Mouse (Mus musculus) lung, postnatal 0 days (tissue): ENCODE measurements around the gene Rcvrn. TPM values are rescaled to one million over a fixed set of nuclear protein-coding genes. Genes with fewer than 3 reads are reported as not detected.

Experiments
- ATAC-seq: fragments of 200-750 bp; cut with Nextera tagmentation; 2 replicates; pipeline ENCODE4 v1.8.0; 2017; ENCODE audit warnings: moderate library complexity
- DNase-seq: peaks from one replicate; pipeline ENCODE4 v3.0.0-alpha.2; 2016; ENCODE audit warnings: low spot score
- H3K27ac ChIP-seq: fragments of 300-500 bp; sonication (generic); 2 replicates; pipeline ENCODE4 v1.5.1; 2014; ENCODE audit warnings: antibody characterized with exemption, mild to moderate bottlenecking, low read length, mixed read lengths
- H3K27me3 ChIP-seq: fragments of 300-500 bp; sonication (generic); replicated peaks from 2 replicates; pipeline ENCODE4 v1.6.1; 2014; ENCODE audit warnings: low read length, mixed read lengths; ENCODE audit not compliant: insufficient read depth
- H3K36me3 ChIP-seq: fragments of 300-500 bp; sonication (generic); 2 replicates; pipeline ENCODE4 v1.6.1; 2014; ENCODE audit warnings: low read length, mixed read lengths; ENCODE audit not compliant: insufficient read depth
- H3K4me1 ChIP-seq: fragments of 300-500 bp; sonication (generic); 2 replicates; pipeline ENCODE4 v1.6.1; 2014; ENCODE audit warnings: antibody characterized with exemption, low read depth, low read length, mixed read lengths; ENCODE audit not compliant: insufficient read depth
- H3K4me2 ChIP-seq: fragments of 300-500 bp; sonication (generic); replicated peaks from 2 replicates; pipeline ENCODE4 v1.6.1; 2014; ENCODE audit warnings: low read depth, mild to moderate bottlenecking, low read length, moderate library complexity, mixed read lengths
- H3K4me3 ChIP-seq: fragments of 300-500 bp; sonication (generic); 2 replicates; pipeline ENCODE4 v1.5.1; 2014; ENCODE audit warnings: low read depth, low read length
- H3K9ac ChIP-seq: fragments of 300-500 bp; sonication (generic); replicated peaks from 2 replicates; pipeline ENCODE4 v1.6.1; 2014; ENCODE audit warnings: low read depth, mild to moderate bottlenecking
- H3K9me3 ChIP-seq: fragments of 300-500 bp; sonication (generic); 2 replicates; pipeline ENCODE4 v1.6.1; 2016; ENCODE audit warnings: low read length, mixed read lengths
- CTCF ChIP-seq: IDR thresholded peaks from 2 replicates; pipeline ENCODE4 v1.5.1; 2016; ENCODE audit warnings: antibody characterized with exemption, mild to moderate bottlenecking
- EP300 ChIP-seq: IDR thresholded peaks from 2 replicates; pipeline ENCODE4 v1.6.1; 2016; ENCODE audit warnings: antibody characterized with exemption, mild to moderate bottlenecking, control low read depth
- WGBS: fragments of 180-500 bp; shearing (Covaris S2); extraction: QIAGEN DNeasy Blood & Tissue Kit; methylation state at CpG from one replicate; pipeline ENCODE4 v1.1.7; 2014; 5-methylcytosine and 5-hydroxymethylcytosine counted together
- polyA plus RNA-seq: library from polyadenylated mRNA; unstranded; fragments of >200 nt; fragmentation: Nextera tagmentation; extraction: Ambion mirVana; gene quantifications from 2 replicates; pipeline ENCODE4 v1.2.1, GENCODE M21; 2015

The Rcvrn gene
- polyA plus RNA-seq, 1 experiment from 2014 or later = not detected

DNA sequence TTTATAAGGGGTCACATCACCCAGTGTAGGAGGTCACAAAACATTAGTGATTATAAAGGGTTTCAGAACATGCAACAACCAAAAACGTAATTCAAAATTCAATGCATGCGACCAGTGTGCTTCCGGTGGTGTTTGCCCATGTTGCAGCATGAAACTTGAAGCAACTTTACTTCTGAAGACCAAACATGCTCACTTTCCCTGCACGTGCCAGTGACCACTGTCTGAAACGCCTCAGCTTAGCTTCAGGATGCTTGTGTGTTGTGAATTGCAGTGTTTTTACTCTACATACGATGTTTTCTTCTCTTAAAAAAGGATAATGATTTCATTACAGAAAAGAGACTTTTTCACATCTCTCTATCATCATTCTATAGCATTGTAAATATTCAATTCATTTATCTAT, 43.2 kb downstream of the Rcvrn start:
- TF ChIP-seq EP300 (no peak), CTCF (no peak)
- ATAC-seq (no peak), DNase-seq (no peak)
- Histone ChIP-seq H3K9ac (no peak overlapping the region), H3K4me1 (no peaks in the 10 kb centered on the region), H3K9me3 (no peaks in the 10 kb centered on the region), H3K4me3 (no peak overlapping the region), H3K27me3 (no peaks in the 10 kb centered on the region), H3K4me2 (no peak overlapping the region), H3K27ac (no peak overlapping the region), H3K36me3 (no peaks in the 10 kb centered on the region)
- WGBS = 74% methylated on average over 6 of the region's 6 CpGs

DNA sequence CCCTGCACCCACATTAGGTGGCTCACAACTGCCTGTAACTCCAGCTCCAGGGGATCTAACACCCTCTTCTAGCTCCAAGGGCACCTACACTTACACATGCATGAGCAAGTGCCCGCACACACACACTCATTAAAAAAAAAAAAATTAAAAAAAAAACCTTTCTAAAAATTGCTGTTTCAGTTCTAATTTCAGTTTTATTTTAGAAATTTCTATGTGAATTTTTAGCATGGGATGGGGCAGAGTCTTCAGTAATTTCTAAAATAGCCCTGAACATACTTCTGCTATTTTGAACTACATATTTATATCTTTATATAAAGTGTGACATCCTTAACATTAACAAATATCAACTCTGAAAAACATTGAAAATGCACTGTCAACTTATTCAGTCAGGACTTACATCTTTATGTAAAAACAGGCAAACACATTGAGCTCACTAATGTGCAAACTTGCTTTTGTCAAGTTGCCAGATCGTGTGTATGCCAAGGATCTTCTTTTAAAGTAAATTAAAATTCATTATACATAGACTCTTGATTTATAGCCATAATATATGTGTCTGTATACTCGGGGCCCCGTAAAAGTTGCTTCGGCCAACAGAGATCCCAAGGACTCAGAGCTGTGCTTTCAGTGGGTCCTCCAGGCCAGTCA, 43.8 kb downstream of the Rcvrn start:
- Histone ChIP-seq H3K4me2 (no peak overlapping the region), H3K27ac (no peak overlapping the region), H3K9ac (no peak overlapping the region), H3K36me3 (no peaks in the 10 kb centered on the region), H3K9me3 (no peaks in the 10 kb centered on the region), H3K4me3 (no peak overlapping the region), H3K27me3 (no peaks in the 10 kb centered on the region), H3K4me1 (no peaks in the 10 kb centered on the region)
- DNase-seq (no peak), ATAC-seq (no peak)
- WGBS = 67% methylated on average over 5 of the region's 5 CpGs
- no peak for TF ChIP-seq EP300
- TF ChIP-seq CTCF = no peak

DNA sequence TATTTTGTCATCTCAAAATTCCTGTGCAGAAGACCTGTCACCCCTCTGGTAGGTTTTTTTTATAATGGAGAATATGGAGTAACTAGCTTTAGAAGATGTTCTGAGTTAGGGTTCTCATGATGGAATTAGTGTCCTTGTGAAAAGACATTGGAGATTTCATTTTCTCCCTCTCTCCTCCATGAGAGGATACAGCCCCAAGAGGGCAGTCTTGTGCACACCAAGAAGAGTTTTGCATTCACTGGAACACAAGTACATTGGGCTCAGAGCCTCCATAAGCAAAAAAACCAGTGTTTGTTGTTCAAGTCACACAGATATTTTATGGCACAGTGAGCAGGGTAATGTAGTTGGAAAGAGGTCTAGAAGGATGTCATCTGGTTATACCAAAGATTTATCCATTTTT, 46.4 kb downstream of the Rcvrn start:
- Histone ChIP-seq H3K27me3 (no peaks in the 10 kb centered on the region), H3K4me2 (no peak overlapping the region), H3K27ac (no peak overlapping the region), H3K4me3 (no peak overlapping the region), H3K36me3 (no peaks in the 10 kb centered on the region), H3K4me1 (no peaks in the 10 kb centered on the region), H3K9ac (no peak overlapping the region), H3K9me3 (no peaks in the 10 kb centered on the region)
- TF ChIP-seq EP300 = no peak
- peak; percentile 22; the same call in 1 of the 2 replicates for TF ChIP-seq CTCF
- DNase-seq = no peak
- ATAC-seq = no peak

Other genes with a start within 250 kb of the Rcvrn start
- 18.7 and 20.9 TPM in 2 replicates for gene Gas7, start 239.9 kb upstream of the Rcvrn start, polyA plus RNA-seq
- gene Glp2r, start 75.8 kb downstream of the Rcvrn start, polyA plus RNA-seq = 0.06 TPM in 1 of 2 replicates, not detected in the other
- gene Gsg1l2, start 79.3 kb downstream of the Rcvrn start, polyA plus RNA-seq = not detected in 2 replicates
- 0.45 and 0.66 TPM in 2 replicates for gene Dhrs7c, start 102.9 kb downstream of the Rcvrn start, polyA plus RNA-seq
- gene Usp43, start 226.8 kb downstream of the Rcvrn start, polyA plus RNA-seq = 2.7 and 3.0 TPM in 2 replicates